Mouse (Mus musculus) skeletal muscle tissue, adult 2 months (tissue): ENCODE results near the gene Cers2.

Source experiments
- DNase-seq: peaks from one replicate; pipeline ENCODE4 v3.0.0-alpha.2; 2012; ENCODE audit warnings: low read depth, low spot score

The Cers2 gene

GRCm38 (mm10) chr3:95314486-95315093 is at the start of gene Cers2:
Gene Cers2 (plus strand): TSS chr3:95314791.
- no peak for DNase-seq

- DNase-seq = peak; percentile 77
Observed at GRCm38 (mm10) chr3:95266052-95266451, 48.5 kb upstream of the Cers2 start.

DNA sequence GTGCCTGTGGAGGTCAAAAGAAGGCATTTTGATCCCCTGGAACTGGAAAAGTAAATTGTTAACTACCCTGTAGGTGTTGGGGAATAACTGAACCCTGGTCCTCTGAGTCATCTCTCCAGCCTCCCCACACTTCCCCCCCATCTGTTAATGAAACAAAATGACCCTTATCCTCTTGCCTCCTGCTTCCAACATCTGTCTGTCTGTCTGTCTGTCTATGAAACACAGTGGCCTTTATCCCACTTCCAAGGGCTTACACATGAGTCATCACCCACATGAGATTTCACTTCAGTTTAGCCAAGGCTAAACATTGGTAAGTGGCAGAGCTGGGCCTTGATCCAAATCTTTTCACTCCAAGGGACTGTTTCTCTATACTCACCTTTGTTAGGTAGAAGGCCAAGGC is 46.7 kb upstream of the Cers2 start:
- DNase-seq = no peak

DNA sequence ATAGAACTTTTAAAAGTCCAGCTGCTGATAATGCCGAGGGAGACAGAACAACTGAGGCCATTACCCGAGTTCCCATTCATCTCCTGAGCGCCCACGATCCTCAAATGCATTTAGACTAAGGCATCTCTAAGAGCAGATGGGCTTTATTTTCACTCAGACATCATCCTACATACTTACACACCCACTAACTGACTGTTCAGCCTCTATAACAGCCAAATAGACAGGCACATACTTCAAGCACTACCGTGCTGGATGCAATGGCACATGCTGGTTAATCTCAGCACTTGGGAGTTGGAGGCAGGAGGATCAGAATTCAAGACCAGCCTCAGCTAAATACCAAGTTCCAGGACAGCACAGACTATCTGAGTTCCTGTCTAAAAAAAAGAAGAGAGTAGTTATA is 44.8 kb upstream of the Cers2 start:
- DNase-seq = no peak

- no peak for DNase-seq
Observed at GRCm38 (mm10) chr3:95270766-95271364, 43.7 kb upstream of the Cers2 start.

DNA sequence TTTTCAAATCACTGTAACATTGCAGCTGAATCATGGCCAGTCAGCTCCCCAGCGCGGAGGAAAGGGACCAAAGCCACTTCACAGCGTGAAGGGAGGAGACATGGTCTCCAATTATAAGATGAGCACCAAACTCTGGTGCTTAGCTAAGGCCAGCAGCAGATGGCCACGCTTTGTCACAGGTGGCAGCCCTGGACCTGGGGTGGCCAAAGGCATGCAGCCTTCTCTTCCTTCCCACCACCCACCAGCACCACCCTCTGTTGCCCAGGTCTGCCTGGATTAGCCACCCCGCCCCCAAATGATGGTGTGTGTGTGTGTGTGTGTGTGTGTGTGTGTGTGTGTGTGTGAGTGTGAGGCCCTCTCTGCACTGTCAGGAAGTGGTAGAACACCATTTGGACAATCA is 41.1 kb upstream of the Cers2 start:
- no peak for DNase-seq

- DNase-seq = no peak
Observed at GRCm38 (mm10) chr3:95274453-95274852, 40.1 kb upstream of the Cers2 start.

- peak; percentile 86 for DNase-seq
Observed at GRCm38 (mm10) chr3:95275161-95275560, 39.4 kb upstream of the Cers2 start.

- no peak for DNase-seq
Observed at GRCm38 (mm10) chr3:95276428-95276934, 38.1 kb upstream of the Cers2 start.

- peak; percentile 65 for DNase-seq
Observed at GRCm38 (mm10) chr3:95277149-95277551, 37.4 kb upstream of the Cers2 start.

- DNase-seq = peak; percentile 43
Observed at GRCm38 (mm10) chr3:95280747-95281146, 33.8 kb upstream of the Cers2 start.

DNA sequence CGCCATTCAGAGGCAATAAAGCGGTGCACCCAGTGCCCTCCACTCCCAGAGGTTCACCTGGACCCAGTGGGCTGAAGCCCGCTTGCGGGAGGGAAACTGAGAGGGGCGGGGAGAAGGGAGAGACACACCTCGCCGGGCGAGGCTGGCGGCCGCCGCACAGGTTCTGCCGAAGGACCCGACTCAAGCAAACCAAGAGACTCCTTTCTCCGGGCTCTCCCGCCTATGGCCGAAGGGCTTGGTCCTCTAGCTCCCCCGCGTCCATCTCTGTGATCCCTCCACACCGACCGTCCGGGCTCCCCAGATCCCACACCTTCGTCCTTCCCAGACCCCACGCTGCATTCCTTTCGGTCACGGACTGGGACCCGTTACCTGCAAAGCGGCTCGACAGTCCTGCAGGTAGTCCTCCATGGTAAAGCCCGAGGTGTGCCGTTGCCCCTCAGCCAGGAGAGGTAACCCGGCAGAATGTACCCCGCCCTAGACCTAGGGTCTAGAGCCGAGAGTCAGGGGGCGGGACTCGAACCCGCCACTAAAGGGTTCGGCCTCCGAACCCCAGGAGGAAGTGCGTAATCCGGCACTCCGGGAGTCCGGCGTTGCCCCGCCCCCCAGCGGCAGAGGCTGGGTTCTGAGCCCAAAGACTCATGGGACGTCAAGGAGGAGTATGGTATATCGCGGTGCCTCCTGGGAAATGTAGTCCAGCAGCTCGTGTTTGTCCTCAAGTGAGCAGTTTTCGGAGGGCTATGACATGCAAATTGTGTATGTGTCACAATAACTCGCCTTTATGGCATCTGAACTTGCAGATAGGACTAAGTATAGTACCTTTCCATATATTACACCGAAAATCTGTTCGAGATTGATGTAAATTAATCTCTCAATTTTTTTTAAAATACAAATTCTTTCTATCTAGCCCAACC is 33.1 kb upstream of the Cers2 start, which contains the start of the genes Mindy1 and Prune1:
Gene Mindy1, plus strand, starts transcription at position 130 of the 911 bp plus-strand sequence.
Gene Prune1, minus strand, starts transcription at position 861 of the 911 bp plus-strand sequence.
- peak; percentile 98 for DNase-seq

GRCm38 (mm10) chr3:95282381-95282864 is 32.2 kb upstream of the Cers2 start:
- peak; percentile 56 for DNase-seq

- peak; percentile 78 for DNase-seq
Observed at GRCm38 (mm10) chr3:95282865-95283588, 31.6 kb upstream of the Cers2 start.

GRCm38 (mm10) chr3:95283589-95283941 is 31.0 kb upstream of the Cers2 start:
- DNase-seq = no peak

GRCm38 (mm10) chr3:95284062-95284461 is 30.5 kb upstream of the Cers2 start:
- no peak for DNase-seq

GRCm38 (mm10) chr3:95284501-95285281 is 29.9 kb upstream of the Cers2 start:
- no peak for DNase-seq

- DNase-seq = no peak
Observed at GRCm38 (mm10) chr3:95285390-95285789, 29.2 kb upstream of the Cers2 start.

GRCm38 (mm10) chr3:95286011-95286410 is 28.6 kb upstream of the Cers2 start:
- no peak for DNase-seq

GRCm38 (mm10) chr3:95286510-95286909 is 28.1 kb upstream of the Cers2 start:
- DNase-seq = no peak

DNA sequence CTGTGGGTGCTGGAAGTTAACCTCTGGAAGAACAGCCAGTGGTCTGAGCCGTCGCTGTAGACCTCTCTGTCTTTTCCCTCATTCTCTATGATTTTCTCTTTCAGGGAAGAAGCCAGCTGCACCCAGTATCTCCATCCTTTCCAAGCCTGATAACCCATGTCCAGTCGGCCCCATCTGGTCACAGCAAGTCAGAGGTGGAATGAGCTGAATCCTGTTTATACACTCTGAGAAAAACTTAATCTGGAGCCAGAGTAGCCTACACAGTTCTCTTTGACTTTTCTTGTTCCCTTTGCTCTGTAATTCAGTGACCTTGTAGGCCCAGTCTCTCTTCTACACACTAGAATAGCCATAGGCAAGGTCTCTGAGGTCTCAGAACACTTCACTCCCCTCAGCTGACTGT is 27.1 kb upstream of the Cers2 start:
- DNase-seq = no peak
